Mouse (Mus musculus): ENCODE results near the gene Pabpc1l. TPM values are rescaled to one million over a fixed set of nuclear protein-coding genes. Genes with fewer than 3 reads are reported as not detected.

Pabpc1l gene
- polyA plus RNA-seq, 1 experiment from 2014 or later = 0.78 TPM

GRCm38 (mm10) chr2:164018910-164019309 lies 6.3 kb upstream of the Pabpc1l start:
- Histone ChIP-seq H3K27ac (ENCODE audit: low read depth, low read length) (no peak overlapping the region), H3K9ac (ENCODE audit: low read depth, low read length) (no peak overlapping the region), H3K27me3 (replicated peaks; ENCODE audit: control insufficient read depth, insufficient read depth, low read length) (no peaks in the 10 kb centered on the region), H3K9me3 (ENCODE audit: control insufficient read depth, low read length) (no peaks in the 10 kb centered on the region), H3K4me1 (replicated peaks; ENCODE audit: control insufficient read depth, insufficient read depth, low read length) (no peaks in the 10 kb centered on the region), H3K4me3 (ENCODE audit: low read depth, low read length) (no peak overlapping the region), H3K36me3 (ENCODE audit: control insufficient read depth, insufficient read depth, low read length) (peaks cover 40% of the 10 kb centered on the region), H3K4me2 (no peak overlapping the region)
- 88% methylated on average over 3 of the region's 3 CpGs for WGBS
- no peak for ATAC-seq (replicated peaks; ENCODE audit: low FRiP score)
- DNase-seq (ENCODE audit: low spot score) = no peak

- H3K9ac ChIP-seq (ENCODE audit: low read depth, low read length) = no peak overlapping the region
- H3K4me2 ChIP-seq = no peak overlapping the region
- no peak for ATAC-seq (replicated peaks; ENCODE audit: low FRiP score)
- no peaks in the 10 kb centered on the region for H3K27me3 ChIP-seq (replicated peaks; ENCODE audit: control insufficient read depth, insufficient read depth, low read length)
- DNase-seq (ENCODE audit: low spot score) = no peak
- H3K27ac ChIP-seq (ENCODE audit: low read depth, low read length) = no peak overlapping the region
- H3K9me3 ChIP-seq (ENCODE audit: control insufficient read depth, low read length) = no peaks in the 10 kb centered on the region
- H3K4me1 ChIP-seq (replicated peaks; ENCODE audit: control insufficient read depth, insufficient read depth, low read length) = no peaks in the 10 kb centered on the region
- WGBS = 72% methylated on average over 4 of the region's 4 CpGs
- H3K4me3 ChIP-seq (ENCODE audit: low read depth, low read length) = no peak overlapping the region
- peaks cover 36% of the 10 kb centered on the region for H3K36me3 ChIP-seq (ENCODE audit: control insufficient read depth, insufficient read depth, low read length)
Observed at GRCm38 (mm10) chr2:164019943-164020342, 5.3 kb upstream of the Pabpc1l start.

- WGBS = 40% methylated on average over 2 of the region's 2 CpGs
- H3K4me3 ChIP-seq (ENCODE audit: low read depth, low read length) = no peak overlapping the region
- no peaks in the 10 kb centered on the region for H3K9me3 ChIP-seq (ENCODE audit: control insufficient read depth, low read length)
- no peak overlapping the region for H3K4me2 ChIP-seq
- no peaks in the 10 kb centered on the region for H3K27me3 ChIP-seq (replicated peaks; ENCODE audit: control insufficient read depth, insufficient read depth, low read length)
- no peak overlapping the region for H3K27ac ChIP-seq (ENCODE audit: low read depth, low read length)
- no peaks in the 10 kb centered on the region for H3K4me1 ChIP-seq (replicated peaks; ENCODE audit: control insufficient read depth, insufficient read depth, low read length)
- no peak overlapping the region for H3K9ac ChIP-seq (ENCODE audit: low read depth, low read length)
- peaks cover 18% of the 10 kb centered on the region for H3K36me3 ChIP-seq (ENCODE audit: control insufficient read depth, insufficient read depth, low read length)
- DNase-seq (ENCODE audit: low spot score) (no peak), ATAC-seq (replicated peaks; ENCODE audit: low FRiP score) (no peak)
Observed at GRCm38 (mm10) chr2:164022104-164022503, 3.1 kb upstream of the Pabpc1l start.

GRCm38 (mm10) chr2:164031147-164031546 lies 5.9 kb downstream of the Pabpc1l start:
- H3K27me3 ChIP-seq (replicated peaks; ENCODE audit: control insufficient read depth, insufficient read depth, low read length) = no peaks in the 10 kb centered on the region
- DNase-seq (ENCODE audit: low spot score) = no peak
- H3K9me3 ChIP-seq (ENCODE audit: control insufficient read depth, low read length) = no peaks in the 10 kb centered on the region
- no peak overlapping the region for H3K4me3 ChIP-seq (ENCODE audit: low read depth, low read length)
- no peak overlapping the region for H3K4me2 ChIP-seq
- H3K36me3 ChIP-seq (ENCODE audit: control insufficient read depth, insufficient read depth, low read length) = no peaks in the 10 kb centered on the region
- 55% methylated on average over 10 of the region's 10 CpGs for WGBS
- H3K9ac ChIP-seq (ENCODE audit: low read depth, low read length) = no peak overlapping the region
- H3K27ac ChIP-seq (ENCODE audit: low read depth, low read length) = no peak overlapping the region
- no peak for ATAC-seq (replicated peaks; ENCODE audit: low FRiP score)
- H3K4me1 ChIP-seq (replicated peaks; ENCODE audit: control insufficient read depth, insufficient read depth, low read length) = no peaks in the 10 kb centered on the region

GRCm38 (mm10) chr2:164032973-164033372 lies 7.7 kb downstream of the Pabpc1l start:
- no peak overlapping the region for H3K4me3 ChIP-seq (ENCODE audit: low read depth, low read length)
- ATAC-seq (replicated peaks; ENCODE audit: low FRiP score) (no peak), DNase-seq (ENCODE audit: low spot score) (no peak)
- peaks cover 5% of the 10 kb centered on the region for H3K4me1 ChIP-seq (replicated peaks; ENCODE audit: control insufficient read depth, insufficient read depth, low read length)
- H3K27ac ChIP-seq (ENCODE audit: low read depth, low read length) = no peak overlapping the region
- no peaks in the 10 kb centered on the region for H3K36me3 ChIP-seq (ENCODE audit: control insufficient read depth, insufficient read depth, low read length)
- H3K27me3 ChIP-seq (replicated peaks; ENCODE audit: control insufficient read depth, insufficient read depth, low read length) = no peaks in the 10 kb centered on the region
- H3K9me3 ChIP-seq (ENCODE audit: control insufficient read depth, low read length) = no peaks in the 10 kb centered on the region
- H3K9ac ChIP-seq (ENCODE audit: low read depth, low read length) = no peak overlapping the region
- H3K4me2 ChIP-seq = no peak overlapping the region
- 89% methylated on average over 3 of the region's 3 CpGs for WGBS

- WGBS = 46% methylated on average over 10 of the region's 10 CpGs
- no peak overlapping the region for H3K4me2 ChIP-seq
- peaks cover 5% of the 10 kb centered on the region for H3K4me1 ChIP-seq (replicated peaks; ENCODE audit: control insufficient read depth, insufficient read depth, low read length)
- H3K36me3 ChIP-seq (ENCODE audit: control insufficient read depth, insufficient read depth, low read length) = no peaks in the 10 kb centered on the region
- H3K27me3 ChIP-seq (replicated peaks; ENCODE audit: control insufficient read depth, insufficient read depth, low read length) = no peaks in the 10 kb centered on the region
- DNase-seq (ENCODE audit: low spot score) (no peak), ATAC-seq (replicated peaks; ENCODE audit: low FRiP score) (peak; percentile 66)
- H3K9ac ChIP-seq (ENCODE audit: low read depth, low read length) = no peak overlapping the region
- H3K9me3 ChIP-seq (ENCODE audit: control insufficient read depth, low read length) = no peaks in the 10 kb centered on the region
- no peak overlapping the region for H3K27ac ChIP-seq (ENCODE audit: low read depth, low read length)
- no peak overlapping the region for H3K4me3 ChIP-seq (ENCODE audit: low read depth, low read length)
Observed at GRCm38 (mm10) chr2:164036520-164037019, 11.3 kb downstream of the Pabpc1l start.

GRCm38 (mm10) chr2:164038407-164039028 lies 13.3 kb downstream of the Pabpc1l start:
- Histone ChIP-seq H3K4me1 (replicated peaks; ENCODE audit: control insufficient read depth, insufficient read depth, low read length) (peaks cover 5% of the 10 kb centered on the region), H3K36me3 (ENCODE audit: control insufficient read depth, insufficient read depth, low read length) (no peaks in the 10 kb centered on the region), H3K27me3 (replicated peaks; ENCODE audit: control insufficient read depth, insufficient read depth, low read length) (no peaks in the 10 kb centered on the region), H3K9ac (ENCODE audit: low read depth, low read length) (no peak overlapping the region), H3K4me2 (no peak overlapping the region), H3K9me3 (ENCODE audit: control insufficient read depth, low read length) (no peaks in the 10 kb centered on the region), H3K27ac (ENCODE audit: low read depth, low read length) (no peak overlapping the region), H3K4me3 (ENCODE audit: low read depth, low read length) (no peak overlapping the region)
- DNase-seq (ENCODE audit: low spot score) (no peak), ATAC-seq (replicated peaks; ENCODE audit: low FRiP score) (peak; percentile 20; the same call in 1 of the 2 replicates)
- 100% methylated on average over 1 of the region's 1 CpGs for WGBS

- no peak overlapping the region for H3K4me2 ChIP-seq
- 78% methylated on average over 6 of the region's 6 CpGs for WGBS
- no peak overlapping the region for H3K27ac ChIP-seq (ENCODE audit: low read depth, low read length)
- ATAC-seq (replicated peaks; ENCODE audit: low FRiP score) (no peak), DNase-seq (ENCODE audit: low spot score) (no peak)
- H3K4me1 ChIP-seq (replicated peaks; ENCODE audit: control insufficient read depth, insufficient read depth, low read length) = peaks cover 5% of the 10 kb centered on the region
- H3K4me3 ChIP-seq (ENCODE audit: low read depth, low read length) = no peak overlapping the region
- H3K9ac ChIP-seq (ENCODE audit: low read depth, low read length) = no peak overlapping the region
- H3K27me3 ChIP-seq (replicated peaks; ENCODE audit: control insufficient read depth, insufficient read depth, low read length) = no peaks in the 10 kb centered on the region
- H3K9me3 ChIP-seq (ENCODE audit: control insufficient read depth, low read length) = no peaks in the 10 kb centered on the region
- H3K36me3 ChIP-seq (ENCODE audit: control insufficient read depth, insufficient read depth, low read length) = no peaks in the 10 kb centered on the region
Observed at GRCm38 (mm10) chr2:164040949-164041348, 15.7 kb downstream of the Pabpc1l start.

GRCm38 (mm10) chr2:164041523-164041922 lies 16.3 kb downstream of the Pabpc1l start:
- no peak overlapping the region for H3K9ac ChIP-seq (ENCODE audit: low read depth, low read length)
- H3K4me3 ChIP-seq (ENCODE audit: low read depth, low read length) = no peak overlapping the region
- ATAC-seq (replicated peaks; ENCODE audit: low FRiP score) (no peak), DNase-seq (ENCODE audit: low spot score) (no peak)
- 80% methylated on average over 2 of the region's 2 CpGs for WGBS
- no peak overlapping the region for H3K4me2 ChIP-seq
- H3K27ac ChIP-seq (ENCODE audit: low read depth, low read length) = no peak overlapping the region
- no peaks in the 10 kb centered on the region for H3K36me3 ChIP-seq (ENCODE audit: control insufficient read depth, insufficient read depth, low read length)
- H3K4me1 ChIP-seq (replicated peaks; ENCODE audit: control insufficient read depth, insufficient read depth, low read length) = peaks cover 3% of the 10 kb centered on the region
- H3K27me3 ChIP-seq (replicated peaks; ENCODE audit: control insufficient read depth, insufficient read depth, low read length) = no peaks in the 10 kb centered on the region
- H3K9me3 ChIP-seq (ENCODE audit: control insufficient read depth, low read length) = no peaks in the 10 kb centered on the region

Measured in liver, embryonic 11.5 days (tissue).